Mouse (Mus musculus): Measurements from ENCODE around the gene Esrrg. TPM values are rescaled to one million over a fixed set of nuclear protein-coding genes. Genes with fewer than 3 reads are reported as not detected.

The Esrrg gene
- polyA plus RNA-seq, 1 experiment = 1.0 TPM

DNA sequence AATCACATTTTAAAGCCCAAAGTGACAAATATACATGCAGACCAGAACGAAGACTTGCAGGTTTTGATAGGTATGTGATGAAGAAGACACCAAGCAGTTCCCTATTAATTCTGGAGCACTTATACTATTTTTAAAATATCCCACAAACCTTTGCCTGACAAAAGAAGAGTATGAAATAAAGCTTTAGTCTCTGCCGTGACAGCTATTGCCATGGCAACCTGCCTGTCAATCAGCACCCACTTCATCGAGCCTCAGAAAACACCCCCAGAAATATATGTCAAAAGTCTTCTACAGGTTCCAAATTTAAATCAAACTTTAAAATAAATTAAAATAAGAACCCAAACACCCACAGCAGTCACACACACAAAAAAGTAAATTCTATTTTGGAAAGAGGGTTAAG lies 112.4 kb downstream of the Esrrg start:
- no peak for DNase-seq
- Histone ChIP-seq H3K4me3 (ENCODE audit: control insufficient read depth, insufficient read depth, low read length) (no peak overlapping the region), H3K27ac (ENCODE audit: control insufficient read depth, insufficient read depth, low read length) (no peak overlapping the region), H3K4me1 (replicated peaks; ENCODE audit: control insufficient read depth, insufficient read depth, low read length) (no peaks in the 10 kb centered on the region), H3K36me3 (ENCODE audit: control insufficient read depth, insufficient read depth, low read length) (no peaks in the 10 kb centered on the region), H3K27me3 (ENCODE audit: control insufficient read depth, insufficient read depth, low read length) (no peaks in the 10 kb centered on the region)
- TF ChIP-seq POLR2A (IDR thresholded peaks at IDR 0.05; ENCODE audit: control insufficient read depth, extremely low read depth, insufficient read depth, low read length, poor library complexity) = no peak
- TF ChIP-seq CTCF (IDR thresholded peaks at IDR 0.05; ENCODE audit: borderline replicate concordance, control insufficient read depth, extremely low read depth, insufficient read depth, low read length, poor library complexity) = no peak
- WGBS = 77% methylated on average over 3 of the region's 3 CpGs

DNA sequence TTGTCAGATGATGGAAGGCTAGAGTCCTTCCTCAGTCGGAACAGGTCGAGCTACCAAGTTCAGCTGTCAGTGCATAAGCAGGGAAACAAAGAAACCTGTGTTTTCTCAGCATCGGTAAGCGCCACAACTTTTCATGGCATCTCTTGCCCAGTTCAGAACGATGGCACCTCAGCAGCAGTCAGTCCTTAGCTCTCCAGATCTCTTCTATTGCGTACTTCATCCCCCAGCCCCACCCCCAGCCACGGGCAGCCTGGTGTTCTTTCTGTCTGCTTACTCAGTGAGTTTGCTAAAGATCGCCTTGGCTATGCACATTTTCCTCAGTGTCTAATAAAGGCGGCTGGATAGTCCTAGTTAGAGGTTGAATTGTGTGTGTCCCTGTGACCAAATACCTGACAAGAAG lies 113.4 kb downstream of the Esrrg start:
- TF ChIP-seq POLR2A (IDR thresholded peaks at IDR 0.05; ENCODE audit: control insufficient read depth, extremely low read depth, insufficient read depth, low read length, poor library complexity) (no peak), CTCF (IDR thresholded peaks at IDR 0.05; ENCODE audit: borderline replicate concordance, control insufficient read depth, extremely low read depth, insufficient read depth, low read length, poor library complexity) (no peak)
- Histone ChIP-seq H3K27ac (ENCODE audit: control insufficient read depth, insufficient read depth, low read length) (no peak overlapping the region), H3K27me3 (ENCODE audit: control insufficient read depth, insufficient read depth, low read length) (no peaks in the 10 kb centered on the region), H3K4me3 (ENCODE audit: control insufficient read depth, insufficient read depth, low read length) (no peak overlapping the region), H3K36me3 (ENCODE audit: control insufficient read depth, insufficient read depth, low read length) (no peaks in the 10 kb centered on the region), H3K4me1 (replicated peaks; ENCODE audit: control insufficient read depth, insufficient read depth, low read length) (no peaks in the 10 kb centered on the region)
- no peak for DNase-seq
- WGBS = 80% methylated on average over 9 of the region's 9 CpGs

DNA sequence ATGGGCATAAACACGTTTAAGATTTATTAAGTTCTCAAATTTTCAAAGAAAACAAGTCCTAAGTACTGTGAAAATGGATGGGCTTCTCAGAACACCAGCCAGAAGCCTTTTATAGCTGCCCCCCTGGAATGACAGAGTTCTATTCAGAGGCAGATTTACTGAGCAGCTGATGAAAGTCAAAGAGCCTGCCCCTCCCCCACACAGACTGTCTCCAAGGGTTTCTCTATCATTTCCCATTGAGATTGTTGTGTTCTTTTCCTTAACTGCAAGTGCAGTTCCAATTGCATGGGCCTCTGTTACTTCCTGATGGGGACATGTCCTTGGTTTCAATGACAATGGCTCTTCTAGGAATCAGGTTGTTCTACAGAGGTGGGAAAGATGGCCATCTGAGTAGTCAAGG lies 116.1 kb downstream of the Esrrg start:
- WGBS = 38% methylated on average over 1 of the region's 1 CpGs
- DNase-seq = no peak
- Histone ChIP-seq H3K27ac (ENCODE audit: control insufficient read depth, insufficient read depth, low read length) (no peak overlapping the region), H3K4me3 (ENCODE audit: control insufficient read depth, insufficient read depth, low read length) (no peak overlapping the region), H3K27me3 (ENCODE audit: control insufficient read depth, insufficient read depth, low read length) (no peaks in the 10 kb centered on the region), H3K36me3 (ENCODE audit: control insufficient read depth, insufficient read depth, low read length) (no peaks in the 10 kb centered on the region), H3K4me1 (replicated peaks; ENCODE audit: control insufficient read depth, insufficient read depth, low read length) (no peaks in the 10 kb centered on the region)
- TF ChIP-seq POLR2A (IDR thresholded peaks at IDR 0.05; ENCODE audit: control insufficient read depth, extremely low read depth, insufficient read depth, low read length, poor library complexity) (no peak), CTCF (IDR thresholded peaks at IDR 0.05; ENCODE audit: borderline replicate concordance, control insufficient read depth, extremely low read depth, insufficient read depth, low read length, poor library complexity) (no peak)

DNA sequence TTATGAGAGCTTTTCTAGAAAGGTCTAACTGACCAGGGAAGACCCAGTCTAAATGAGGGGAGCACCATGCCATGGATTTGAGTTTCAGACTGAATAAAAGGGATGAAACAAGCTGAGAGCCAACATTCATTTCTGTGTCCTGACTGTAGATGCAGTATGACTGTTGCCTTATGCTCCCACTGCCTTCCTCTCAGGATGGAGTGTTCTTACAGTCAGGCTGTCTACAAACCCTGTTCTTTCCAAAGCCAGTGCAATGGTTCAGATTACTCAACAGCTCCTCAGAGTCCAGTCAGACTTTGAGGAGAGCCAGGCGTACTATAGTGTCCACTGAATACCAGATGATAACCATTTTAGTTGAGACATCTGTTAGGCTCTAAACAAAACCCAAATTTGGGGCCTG lies 116.8 kb downstream of the Esrrg start:
- DNase-seq = no peak
- Histone ChIP-seq H3K4me3 (ENCODE audit: control insufficient read depth, insufficient read depth, low read length) (no peak overlapping the region), H3K36me3 (ENCODE audit: control insufficient read depth, insufficient read depth, low read length) (no peaks in the 10 kb centered on the region), H3K4me1 (replicated peaks; ENCODE audit: control insufficient read depth, insufficient read depth, low read length) (no peaks in the 10 kb centered on the region), H3K27ac (ENCODE audit: control insufficient read depth, insufficient read depth, low read length) (no peak overlapping the region), H3K27me3 (ENCODE audit: control insufficient read depth, insufficient read depth, low read length) (no peaks in the 10 kb centered on the region)
- no peak for TF ChIP-seq POLR2A (IDR thresholded peaks at IDR 0.05; ENCODE audit: control insufficient read depth, extremely low read depth, insufficient read depth, low read length, poor library complexity)
- TF ChIP-seq CTCF (IDR thresholded peaks at IDR 0.05; ENCODE audit: borderline replicate concordance, control insufficient read depth, extremely low read depth, insufficient read depth, low read length, poor library complexity) = no peak
- WGBS = 84% methylated on average over 1 of the region's 1 CpGs

DNA sequence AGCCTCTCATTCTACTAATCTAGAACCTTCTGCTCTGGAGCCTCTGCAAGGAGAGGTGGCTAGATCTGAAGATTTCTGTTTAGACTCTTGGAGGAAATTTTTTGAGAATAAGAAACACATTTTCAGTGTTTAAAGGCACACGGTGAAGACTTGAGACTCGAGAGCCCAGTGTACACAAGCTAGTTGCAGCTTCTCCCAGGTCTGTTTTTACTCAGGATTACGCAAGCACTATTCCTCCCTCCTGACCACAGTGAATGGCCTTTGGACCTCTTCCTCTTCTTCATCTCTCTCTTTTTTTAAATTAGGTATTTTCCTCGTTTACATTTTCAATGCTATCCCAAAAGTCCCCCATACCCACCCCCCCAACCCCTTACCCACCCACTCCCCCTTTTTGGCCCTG lies 122.6 kb downstream of the Esrrg start:
- TF ChIP-seq CTCF (IDR thresholded peaks at IDR 0.05; ENCODE audit: borderline replicate concordance, control insufficient read depth, extremely low read depth, insufficient read depth, low read length, poor library complexity) (no peak), POLR2A (IDR thresholded peaks at IDR 0.05; ENCODE audit: control insufficient read depth, extremely low read depth, insufficient read depth, low read length, poor library complexity) (no peak)
- H3K4me3 ChIP-seq (ENCODE audit: control insufficient read depth, insufficient read depth, low read length) = no peak overlapping the region
- H3K27ac ChIP-seq (ENCODE audit: control insufficient read depth, insufficient read depth, low read length) = no peak overlapping the region
- H3K36me3 ChIP-seq (ENCODE audit: control insufficient read depth, insufficient read depth, low read length) = no peaks in the 10 kb centered on the region
- H3K4me1 ChIP-seq (replicated peaks; ENCODE audit: control insufficient read depth, insufficient read depth, low read length) = no peaks in the 10 kb centered on the region
- WGBS = 78% methylated on average over 4 of the region's 4 CpGs
- no peaks in the 10 kb centered on the region for H3K27me3 ChIP-seq (ENCODE audit: control insufficient read depth, insufficient read depth, low read length)
- DNase-seq = no peak

DNA sequence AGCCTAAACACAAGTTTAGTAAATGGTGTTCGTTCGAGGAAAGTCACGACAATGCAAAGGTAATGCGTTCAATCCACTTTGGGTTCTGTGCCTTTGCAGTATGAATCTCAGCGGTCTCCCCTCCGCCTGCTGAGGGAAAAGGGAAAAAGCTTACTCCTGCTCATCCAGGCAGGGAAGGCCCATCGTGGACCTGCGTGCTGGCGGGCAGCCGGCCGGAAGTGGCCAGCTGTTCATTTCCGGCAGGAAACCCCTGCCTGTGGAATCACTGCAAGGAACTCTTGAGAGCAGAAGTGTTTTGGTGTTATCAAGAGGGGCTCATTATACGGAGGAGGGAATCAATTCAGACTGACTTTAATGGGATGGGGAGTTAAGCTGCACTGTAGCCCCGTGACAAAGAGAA lies 127.9 kb downstream of the Esrrg start:
- Histone ChIP-seq H3K27me3 (ENCODE audit: control insufficient read depth, insufficient read depth, low read length) (no peaks in the 10 kb centered on the region), H3K4me1 (replicated peaks; ENCODE audit: control insufficient read depth, insufficient read depth, low read length) (no peaks in the 10 kb centered on the region), H3K36me3 (ENCODE audit: control insufficient read depth, insufficient read depth, low read length) (no peaks in the 10 kb centered on the region), H3K4me3 (ENCODE audit: control insufficient read depth, insufficient read depth, low read length) (no peak overlapping the region), H3K27ac (ENCODE audit: control insufficient read depth, insufficient read depth, low read length) (no peak overlapping the region)
- DNase-seq = no peak
- 40% methylated on average over 14 of the region's 14 CpGs for WGBS
- TF ChIP-seq CTCF (IDR thresholded peaks at IDR 0.05; ENCODE audit: borderline replicate concordance, control insufficient read depth, extremely low read depth, insufficient read depth, low read length, poor library complexity) = no peak
- TF ChIP-seq POLR2A (IDR thresholded peaks at IDR 0.05; ENCODE audit: control insufficient read depth, extremely low read depth, insufficient read depth, low read length, poor library complexity) = no peak

DNA sequence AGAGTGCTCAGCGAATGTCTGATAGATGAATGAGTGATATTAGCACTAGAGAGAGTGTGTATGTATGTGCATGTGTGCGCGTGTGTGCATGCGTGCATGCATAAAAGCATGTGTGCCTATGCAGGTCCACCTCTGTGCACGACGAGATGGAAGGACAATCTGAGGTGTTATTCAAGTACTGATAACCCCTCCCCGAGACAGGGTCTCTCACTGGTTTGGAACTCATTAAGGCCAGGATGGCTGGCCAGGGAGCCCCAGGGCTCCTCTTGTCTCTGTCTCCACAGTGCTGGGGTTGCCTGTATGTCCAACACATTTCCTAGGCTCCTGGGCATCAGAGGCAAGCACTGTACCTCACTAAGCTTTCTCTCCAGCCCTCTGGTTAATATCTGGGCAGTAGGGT lies 128.7 kb downstream of the Esrrg start:
- Histone ChIP-seq H3K4me3 (ENCODE audit: control insufficient read depth, insufficient read depth, low read length) (no peak overlapping the region), H3K36me3 (ENCODE audit: control insufficient read depth, insufficient read depth, low read length) (no peaks in the 10 kb centered on the region), H3K4me1 (replicated peaks; ENCODE audit: control insufficient read depth, insufficient read depth, low read length) (no peaks in the 10 kb centered on the region), H3K27me3 (ENCODE audit: control insufficient read depth, insufficient read depth, low read length) (no peaks in the 10 kb centered on the region), H3K27ac (ENCODE audit: control insufficient read depth, insufficient read depth, low read length) (no peak overlapping the region)
- WGBS = 90% methylated on average over 7 of the region's 7 CpGs
- no peak for TF ChIP-seq POLR2A (IDR thresholded peaks at IDR 0.05; ENCODE audit: control insufficient read depth, extremely low read depth, insufficient read depth, low read length, poor library complexity)
- DNase-seq = no peak
